Mouse (Mus musculus) forebrain, embryonic 15.5 days (tissue): Measurements from ENCODE around the gene Swsap1. TPM values are rescaled to one million over a fixed set of nuclear protein-coding genes. Genes with fewer than 3 reads are reported as not detected.

Source experiments
- ATAC-seq: fragments of 200-750 bp; cut with Nextera tagmentation; replicated peaks from 2 replicates; pipeline ENCODE4 v1.8.0; 2017; ENCODE audit warnings: mild to moderate bottlenecking, moderate TSS enrichment, moderate library complexity
- H3K27ac ChIP-seq: fragments of 300-500 bp; sonication (generic); replicated peaks from 2 replicates; pipeline ENCODE4 v1.5.1; 2015; ENCODE audit warnings: mild to moderate bottlenecking, inconsistent platforms
- H3K27me3 ChIP-seq: fragments of 300-500 bp; sonication (generic); 2 replicates; pipeline ENCODE4 v1.6.1; 2015; ENCODE audit warnings: inconsistent platforms
- H3K36me3 ChIP-seq: fragments of 300-500 bp; sonication (generic); 2 replicates; pipeline ENCODE4 v1.6.1; 2015; ENCODE audit warnings: mild to moderate bottlenecking, inconsistent platforms
- H3K4me1 ChIP-seq: fragments of 300-500 bp; sonication (generic); 2 replicates; pipeline ENCODE4 v1.6.1; 2015; ENCODE audit warnings: inconsistent platforms
- H3K4me2 ChIP-seq: fragments of 300-500 bp; sonication (generic); replicated peaks from 2 replicates; pipeline ENCODE4 v1.6.1; 2015; ENCODE audit warnings: mild to moderate bottlenecking, inconsistent platforms
- H3K4me3 ChIP-seq: fragments of 300-500 bp; sonication (generic); 2 replicates; pipeline ENCODE4 v1.5.1; 2015; ENCODE audit warnings: mild to moderate bottlenecking, inconsistent platforms
- H3K9ac ChIP-seq: fragments of 300-500 bp; sonication (generic); replicated peaks from 2 replicates; pipeline ENCODE4 v1.6.1; 2015; ENCODE audit warnings: mild to moderate bottlenecking, inconsistent platforms
- H3K9me3 ChIP-seq: fragments of 300-500 bp; sonication (generic); 2 replicates; pipeline ENCODE4 v1.6.1; 2016; ENCODE audit warnings: inconsistent platforms
- WGBS: fragments of 180-500 bp; shearing (Covaris S2); methylation state at CpG from one replicate; pipeline ENCODE4 v1.1.7; 2015; ENCODE audit warnings: mixed read lengths; 5-methylcytosine and 5-hydroxymethylcytosine counted together
- polyA plus RNA-seq: library from polyadenylated mRNA; unstranded; fragments of >200 nt; fragmentation: Nextera tagmentation; extraction: Ambion mirVana; gene quantifications from 2 replicates; pipeline ENCODE4 v1.2.1, GENCODE M21; 2015

Swsap1 gene
- 9.3 and 12.1 TPM in 2 replicates for polyA plus RNA-seq

DNA sequence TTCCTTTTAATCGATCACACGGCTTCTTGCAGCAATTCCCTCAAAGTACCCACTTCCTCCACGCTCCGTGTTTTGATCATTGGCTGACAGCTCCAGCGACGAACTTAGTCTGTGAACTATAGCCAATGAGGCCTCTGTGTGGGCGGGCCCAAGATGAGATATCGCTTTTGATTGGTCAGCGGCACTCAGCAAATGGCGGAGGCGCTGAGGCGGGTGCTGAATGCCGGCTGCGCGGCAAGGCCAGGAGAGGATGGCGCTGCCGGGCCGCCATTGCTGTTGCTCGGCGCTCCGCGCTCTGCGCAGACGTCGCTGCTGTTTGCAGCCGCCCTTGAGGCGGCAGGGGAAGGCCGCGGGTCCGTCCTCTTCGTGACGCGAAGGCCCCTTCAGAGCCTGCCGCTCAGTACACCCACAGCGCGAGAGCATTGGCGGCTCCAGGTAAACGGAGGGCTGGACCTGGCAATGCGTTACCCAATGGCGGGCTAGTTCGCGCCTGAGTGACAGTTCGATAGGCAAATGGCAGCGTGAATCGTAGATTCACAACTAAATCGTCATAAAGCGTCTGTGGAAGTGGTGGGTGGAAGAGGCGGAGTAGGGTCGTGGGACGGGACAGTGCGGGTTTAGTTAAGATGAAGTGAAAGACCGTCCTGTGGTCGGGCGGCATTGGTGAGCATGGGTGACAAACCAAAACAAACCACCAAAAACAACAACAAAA lies at the start of gene Swsap1:
Gene Swsap1 (plus strand): TSS at position 186 of the 712 bp plus-strand sequence.
- peaks cover 15% of the 10 kb centered on the region for H3K27me3 ChIP-seq
- H3K4me1 ChIP-seq = peaks cover 25% of the 10 kb centered on the region
- H3K9ac ChIP-seq = peak within 1 kb of the TSS; percentile 89
- peak; percentile 98 for ATAC-seq
- H3K4me3 ChIP-seq = peak within 1 kb of the TSS; percentile 81
- H3K36me3 ChIP-seq = 0 out of 2 replicates have a peak, but pooled peaks cover 3% of the 10 kb centered on the region
- H3K27ac ChIP-seq = peak within 1 kb of the TSS; percentile 97
- WGBS = under 1% methylated on average over 53 of the region's 54 CpGs
- no peaks in the 10 kb centered on the region for H3K9me3 ChIP-seq
- H3K4me2 ChIP-seq = peak within 1 kb of the TSS; percentile 68

DNA sequence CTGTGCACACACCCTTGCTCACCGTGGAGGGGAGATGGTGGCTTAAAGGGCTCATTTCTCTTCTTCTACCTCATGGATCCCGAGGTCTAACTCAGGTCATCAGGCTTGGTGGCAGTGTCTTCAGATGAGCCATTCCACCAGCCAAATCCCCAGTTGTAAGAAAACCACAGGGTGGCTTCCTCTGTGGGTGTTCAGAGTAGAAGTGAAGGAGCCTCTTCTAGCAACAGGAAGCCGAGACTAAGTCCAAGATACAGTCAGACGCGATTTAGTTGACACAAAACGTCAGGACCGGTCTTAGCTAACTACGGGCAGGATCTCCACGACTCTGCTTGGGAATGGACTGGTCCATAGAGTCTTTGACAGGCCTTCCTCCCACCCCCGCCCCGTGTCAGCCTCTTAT lies 47.3 kb upstream of the Swsap1 start:
- Histone ChIP-seq H3K36me3 (no peaks in the 10 kb centered on the region), H3K27me3 (no peaks in the 10 kb centered on the region; the same call in 1 of the 2 replicates), H3K27ac (no peak overlapping the region), H3K4me2 (no peak overlapping the region), H3K9me3 (no peaks in the 10 kb centered on the region), H3K9ac (no peak overlapping the region), H3K4me1 (no peaks in the 10 kb centered on the region), H3K4me3 (no peak overlapping the region)
- WGBS = 86% methylated on average over 11 of the region's 11 CpGs
- ATAC-seq = no peak

DNA sequence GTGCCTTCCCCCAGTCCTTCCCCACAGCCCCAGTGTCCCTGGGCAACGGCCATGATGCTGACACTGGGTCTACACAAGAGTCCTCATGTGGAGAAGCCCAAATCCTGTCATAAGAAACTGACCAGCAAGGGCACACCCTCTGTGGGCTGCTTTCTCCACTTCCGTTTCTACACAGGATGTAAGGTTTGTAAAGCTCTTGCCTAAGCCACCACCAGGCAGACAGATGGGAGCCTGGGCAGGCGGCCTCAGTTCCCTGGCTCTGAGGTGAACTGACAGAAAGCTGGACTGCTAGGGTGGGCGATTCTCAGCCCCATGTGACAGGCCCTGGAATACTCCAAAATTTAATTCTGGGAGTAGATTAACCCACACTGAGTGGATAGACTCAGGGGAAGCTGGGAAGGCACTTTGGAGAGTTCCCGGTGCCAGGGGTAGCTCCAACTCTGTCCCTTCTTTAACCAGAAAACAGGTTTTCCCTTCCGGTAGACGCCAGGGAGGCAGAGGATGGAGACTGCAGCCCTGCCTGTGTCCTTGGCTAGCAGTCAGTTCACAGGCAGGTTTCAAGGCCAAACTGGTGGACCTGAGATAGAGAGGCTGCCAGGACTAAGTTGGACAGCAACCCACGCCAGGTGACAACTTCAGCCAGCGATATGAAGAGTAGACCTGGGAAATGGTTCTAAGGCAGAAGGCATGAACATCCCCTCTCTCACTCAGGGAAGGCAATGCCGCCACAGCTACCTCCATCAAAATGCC lies 45.9 kb upstream of the Swsap1 start:
- Histone ChIP-seq H3K4me2 (no peak overlapping the region), H3K9ac (no peak overlapping the region), H3K36me3 (no peaks in the 10 kb centered on the region; the same call in 1 of the 2 replicates), H3K27ac (no peak overlapping the region), H3K9me3 (no peaks in the 10 kb centered on the region), H3K4me3 (no peak overlapping the region), H3K27me3 (no peaks in the 10 kb centered on the region; the same call in 1 of the 2 replicates), H3K4me1 (no peaks in the 10 kb centered on the region)
- ATAC-seq = no peak
- WGBS = 81% methylated on average over 10 of the region's 10 CpGs

- no peaks in the 10 kb centered on the region for H3K27me3 ChIP-seq
- peaks cover 16% of the 10 kb centered on the region for H3K4me1 ChIP-seq
- peak overlapping the region; percentile 69 for H3K4me3 ChIP-seq
- H3K36me3 ChIP-seq = no peaks in the 10 kb centered on the region; the same call in 1 of the 2 replicates
- peak overlapping the region; percentile 88 for H3K27ac ChIP-seq
- no peaks in the 10 kb centered on the region for H3K9me3 ChIP-seq
- H3K9ac ChIP-seq = peak overlapping the region; percentile 71
- H3K4me2 ChIP-seq = peak overlapping the region; percentile 87
- WGBS = 58% methylated on average over 3 of the region's 3 CpGs
- no peak for ATAC-seq
These were observed 38.6 kb upstream of the Swsap1 start for GRCm38 (mm10) chr9:21916851-21917492.

DNA sequence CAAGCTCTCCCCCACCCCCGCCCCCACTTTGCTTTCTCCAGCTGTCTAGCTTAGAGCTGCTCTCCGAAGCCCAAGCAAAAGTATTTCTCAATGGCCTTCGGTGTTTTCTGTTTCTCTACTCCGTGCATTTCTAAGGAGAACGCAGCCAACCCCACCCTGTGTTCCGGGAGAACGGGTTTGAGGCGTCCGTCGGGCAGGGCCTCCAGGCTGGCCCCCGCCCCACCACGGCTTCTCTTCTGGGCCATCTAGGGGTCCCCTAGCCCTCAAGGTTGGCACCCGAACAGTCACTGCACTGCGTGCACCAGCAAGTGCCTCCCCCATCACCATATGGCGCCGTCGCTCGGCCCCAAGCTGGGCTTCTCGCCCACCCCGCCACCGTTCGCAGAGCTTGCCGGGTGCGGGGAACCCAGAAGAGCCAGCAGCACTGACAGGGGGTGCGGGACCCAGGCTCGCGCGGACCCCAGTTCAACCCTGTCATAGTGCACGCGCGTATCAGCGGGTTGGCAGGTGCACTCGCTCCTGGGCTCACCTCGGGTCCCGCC lies 38.0 kb upstream of the Swsap1 start:
- peak; percentile 86 for ATAC-seq
- H3K4me3 ChIP-seq = peak overlapping the region; percentile 69

DNA sequence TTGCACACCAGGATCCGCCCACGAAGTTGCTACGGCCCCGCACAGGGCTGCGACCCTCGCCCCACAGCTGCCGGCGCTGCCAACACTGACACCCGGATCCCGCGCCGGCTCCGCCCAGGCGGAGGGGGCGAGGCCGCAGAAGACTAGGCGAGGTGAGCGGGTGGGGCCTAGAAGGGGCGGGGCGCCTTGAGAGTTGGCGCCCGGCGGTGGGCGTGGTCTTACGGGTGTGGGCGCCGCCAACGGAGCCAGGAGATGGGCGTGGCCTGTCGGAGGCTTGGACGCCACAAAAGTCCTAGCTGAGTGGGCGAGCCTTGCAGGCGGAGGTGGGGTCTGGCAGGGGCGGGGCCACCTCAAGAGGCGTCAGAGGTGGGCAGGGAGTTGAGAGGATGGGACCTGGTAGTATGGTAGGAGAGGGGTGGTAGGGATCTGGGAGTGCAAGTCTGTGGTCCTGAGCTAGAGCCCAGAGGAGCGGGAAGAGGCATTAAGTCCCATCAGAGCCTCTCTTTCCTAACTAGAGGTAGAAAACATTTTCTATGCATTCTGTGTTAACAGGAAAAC lies 37.4 kb upstream of the Swsap1 start, which contains the start of gene Rab3d:
Gene Rab3d (minus strand): TSS at position 158 of the 558 bp plus-strand sequence.
- WGBS = under 1% methylated on average over 35 of the region's 36 CpGs
- Histone ChIP-seq H3K9me3 (no peaks in the 10 kb centered on the region), H3K4me2 (peak within 1 kb of the TSS; percentile 87), H3K27me3 (no peaks in the 10 kb centered on the region), H3K9ac (peak within 1 kb of the TSS; percentile 71), H3K36me3 (no peaks in the 10 kb centered on the region; the same call in 1 of the 2 replicates), H3K27ac (peak within 1 kb of the TSS; percentile 88), H3K4me3 (peak within 1 kb of the TSS; percentile 69), H3K4me1 (peaks cover 16% of the 10 kb centered on the region)
- peak; percentile 92 for ATAC-seq

More for the DNA sequence above, 38.0 kb upstream of the Swsap1 start:
- Histone ChIP-seq H3K27ac (peak overlapping the region; percentile 88), H3K36me3 (no peaks in the 10 kb centered on the region; the same call in 1 of the 2 replicates), H3K9me3 (no peaks in the 10 kb centered on the region), H3K27me3 (no peaks in the 10 kb centered on the region), H3K4me2 (peak overlapping the region; percentile 87), H3K4me1 (peaks cover 16% of the 10 kb centered on the region), H3K9ac (peak overlapping the region; percentile 71)
- 1% methylated on average over 35 of the region's 35 CpGs for WGBS

- H3K27me3 ChIP-seq = no peaks in the 10 kb centered on the region
- no peak overlapping the region for H3K9ac ChIP-seq
- no peaks in the 10 kb centered on the region for H3K36me3 ChIP-seq
- peaks cover 16% of the 10 kb centered on the region for H3K4me1 ChIP-seq
- 12% methylated on average over 5 of the region's 5 CpGs for WGBS
- H3K4me2 ChIP-seq = peak overlapping the region; percentile 87
- H3K9me3 ChIP-seq = no peaks in the 10 kb centered on the region
- no peak for ATAC-seq
- H3K27ac ChIP-seq = peak overlapping the region; percentile 88
- H3K4me3 ChIP-seq = peak overlapping the region; percentile 69
These were observed 36.7 kb upstream of the Swsap1 start for GRCm38 (mm10) chr9:21918692-21919384.

GRCm38 (mm10) chr9:21923036-21923435 lies 32.5 kb upstream of the Swsap1 start:
- Histone ChIP-seq H3K4me1 (peaks cover 16% of the 10 kb centered on the region), H3K4me3 (no peak overlapping the region), H3K4me2 (no peak overlapping the region), H3K9me3 (no peaks in the 10 kb centered on the region), H3K27ac (no peak overlapping the region), H3K27me3 (no peaks in the 10 kb centered on the region), H3K9ac (no peak overlapping the region), H3K36me3 (no peaks in the 10 kb centered on the region)
- 93% methylated on average over 4 of the region's 4 CpGs for WGBS
- no peak for ATAC-seq

DNA sequence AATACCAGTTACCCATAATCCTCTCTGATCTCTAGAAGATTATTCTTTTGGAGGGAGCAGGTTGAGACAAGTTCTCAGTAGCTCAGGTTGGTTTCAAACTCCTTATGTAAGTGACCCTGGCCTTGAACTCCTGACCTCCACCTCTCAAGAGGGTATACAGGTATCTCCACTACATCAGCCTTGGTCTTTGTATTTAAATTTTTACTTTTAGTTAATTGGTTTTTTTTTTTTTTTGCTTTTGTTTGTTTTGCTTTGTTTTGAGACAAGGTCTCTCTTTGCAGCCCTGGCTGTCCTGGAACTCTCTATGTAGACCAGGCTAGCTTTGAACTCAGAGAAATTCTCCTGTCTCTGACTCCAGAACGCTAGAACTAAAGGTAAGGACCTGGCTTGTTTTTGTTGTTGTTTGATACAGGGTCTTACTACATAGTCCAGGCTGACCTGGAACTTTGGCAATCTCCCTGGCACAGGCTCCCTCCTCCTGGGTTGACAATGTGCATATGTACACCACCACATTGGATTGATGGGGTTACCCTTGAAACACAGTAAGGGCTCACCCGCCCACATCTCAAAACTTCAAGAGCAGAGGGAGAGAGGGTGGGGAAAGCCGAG lies 32.0 kb upstream of the Swsap1 start:
- no peak overlapping the region for H3K9ac ChIP-seq
- no peak overlapping the region for H3K27ac ChIP-seq
- H3K4me3 ChIP-seq = no peak overlapping the region
- no peaks in the 10 kb centered on the region for H3K9me3 ChIP-seq
- no peak overlapping the region for H3K4me2 ChIP-seq
- H3K27me3 ChIP-seq = no peaks in the 10 kb centered on the region
- 79% methylated on average over 3 of the region's 3 CpGs for WGBS
- H3K4me1 ChIP-seq = peaks cover 11% of the 10 kb centered on the region
- ATAC-seq = no peak
- H3K36me3 ChIP-seq = no peaks in the 10 kb centered on the region

- Histone ChIP-seq H3K27ac (no peak overlapping the region), H3K36me3 (no peaks in the 10 kb centered on the region), H3K4me3 (no peak overlapping the region), H3K9ac (no peak overlapping the region), H3K9me3 (no peaks in the 10 kb centered on the region), H3K4me2 (no peak overlapping the region), H3K27me3 (no peaks in the 10 kb centered on the region), H3K4me1 (peaks cover 11% of the 10 kb centered on the region)
- WGBS = 75% methylated on average over 6 of the region's 6 CpGs
- no peak for ATAC-seq
These were observed 31.5 kb upstream of the Swsap1 start for GRCm38 (mm10) chr9:21924099-21924493.

- Histone ChIP-seq H3K9ac (no peak overlapping the region), H3K4me1 (peaks cover 11% of the 10 kb centered on the region), H3K27me3 (no peaks in the 10 kb centered on the region), H3K4me3 (no peak overlapping the region), H3K9me3 (no peaks in the 10 kb centered on the region), H3K27ac (no peak overlapping the region), H3K36me3 (no peaks in the 10 kb centered on the region), H3K4me2 (no peak overlapping the region)
- 88% methylated on average over 3 of the region's 3 CpGs for WGBS
- ATAC-seq = no peak
These were observed 30.5 kb upstream of the Swsap1 start for GRCm38 (mm10) chr9:21925034-21925433.
